Mouse (Mus musculus) ES-Bruce4 (cell line): ENCODE results near the gene Scrn3. TPM values are rescaled to one million over a fixed set of nuclear protein-coding genes. Genes with fewer than 3 reads are reported as not detected.

Experiments used
- H3K27ac ChIP-seq: 2 replicates; pipeline ENCODE4 v1.5.1; 2012; ENCODE audit warnings: low read length, inconsistent platforms; ENCODE audit not compliant: insufficient read depth
- H3K27me3 ChIP-seq: 2 replicates; pipeline ENCODE4 v1.6.1; 2012; ENCODE audit warnings: mild to moderate bottlenecking, low read length, inconsistent platforms; ENCODE audit not compliant: control insufficient read depth, poor library complexity, insufficient read depth, severe bottlenecking
- H3K36me3 ChIP-seq: 2 replicates; pipeline ENCODE4 v1.6.1; 2012; ENCODE audit warnings: inconsistent platforms, mild to moderate bottlenecking, low read length, moderate library complexity; ENCODE audit not compliant: control insufficient read depth, poor library complexity, insufficient read depth, severe bottlenecking
- H3K4me1 ChIP-seq: one replicate; pipeline ENCODE4 v1.8.1; 2011; ENCODE audit warnings: low read length; ENCODE audit not compliant: control insufficient read depth, insufficient read depth
- H3K4me3 ChIP-seq: 2 replicates; pipeline ENCODE4 v1.5.1; 2011; ENCODE audit warnings: low read depth, mild to moderate bottlenecking, low read length
- H3K9ac ChIP-seq: 2 replicates; pipeline ENCODE4 v1.6.1; 2012; ENCODE audit warnings: low read depth, mild to moderate bottlenecking, inconsistent platforms; ENCODE audit not compliant: poor library complexity, severe bottlenecking
- H3K9me3 ChIP-seq: replicated peaks from 2 replicates; pipeline ENCODE4 v1.6.1; 2012; ENCODE audit warnings: mild to moderate bottlenecking, low read length, inconsistent platforms; ENCODE audit not compliant: control insufficient read depth, poor library complexity, insufficient read depth, severe bottlenecking
- CTCF ChIP-seq: IDR thresholded peaks from one replicate; pipeline ENCODE4 v1.8.1; 2011; ENCODE audit warnings: low read depth, low read length
- EP300 ChIP-seq: IDR thresholded peaks from 2 replicates; pipeline ENCODE4 v1.6.1; 2011; ENCODE audit warnings: low read depth, low read length; ENCODE audit not compliant: insufficient read depth
- POLR2A ChIP-seq: IDR thresholded peaks from one replicate; pipeline ENCODE4 v1.8.1; 2011; ENCODE audit warnings: low read length; ENCODE audit not compliant: insufficient read depth
- polyA plus RNA-seq: library from polyadenylated mRNA; stranded (reverse); fragments of >200 nt; gene quantifications from 2 replicates; pipeline ENCODE4 v1.2.4, GENCODE M21; 2011; ENCODE audit warnings: low read depth; ENCODE audit not compliant: missing spikeins, insufficient read depth, insufficient read length

Gene Scrn3
- polyA plus RNA-seq, 1 experiment = 33.5 TPM

DNA sequence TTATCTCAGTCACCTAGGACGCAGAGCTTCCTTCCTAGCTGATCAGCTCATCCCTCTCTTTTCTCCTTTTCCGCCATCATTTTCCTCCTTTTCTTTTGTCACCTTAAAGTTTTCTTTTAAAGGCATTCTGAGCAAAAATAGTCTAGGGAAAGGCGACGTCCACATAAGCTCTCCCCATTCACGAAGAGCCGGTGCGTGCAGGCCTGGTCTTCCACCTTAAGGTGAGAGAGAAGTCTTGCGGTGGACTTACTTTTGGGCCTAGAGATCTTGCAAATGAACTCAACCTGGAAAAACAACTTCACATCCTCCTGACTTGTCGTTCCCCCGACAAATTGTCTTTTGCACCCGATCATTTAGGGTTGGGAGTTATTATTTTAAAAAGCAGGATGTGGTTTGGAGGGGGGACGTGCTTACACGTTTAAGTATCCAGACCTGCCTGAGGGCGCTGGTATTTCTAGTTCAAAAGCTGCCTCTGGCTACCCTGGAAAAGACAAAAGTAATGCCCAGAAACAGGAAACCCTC, 42.3 kb upstream of the Scrn3 start:
- Histone ChIP-seq H3K36me3 (no peaks in the 10 kb centered on the region), H3K4me1 (no peaks in the 10 kb centered on the region), H3K9ac (no peak overlapping the region), H3K4me3 (no peak overlapping the region), H3K27me3 (peaks cover 47% of the 10 kb centered on the region), H3K9me3 (no peaks in the 10 kb centered on the region), H3K27ac (no peak overlapping the region)
- TF ChIP-seq EP300 (no peak), CTCF (no peak), POLR2A (no peak)

DNA sequence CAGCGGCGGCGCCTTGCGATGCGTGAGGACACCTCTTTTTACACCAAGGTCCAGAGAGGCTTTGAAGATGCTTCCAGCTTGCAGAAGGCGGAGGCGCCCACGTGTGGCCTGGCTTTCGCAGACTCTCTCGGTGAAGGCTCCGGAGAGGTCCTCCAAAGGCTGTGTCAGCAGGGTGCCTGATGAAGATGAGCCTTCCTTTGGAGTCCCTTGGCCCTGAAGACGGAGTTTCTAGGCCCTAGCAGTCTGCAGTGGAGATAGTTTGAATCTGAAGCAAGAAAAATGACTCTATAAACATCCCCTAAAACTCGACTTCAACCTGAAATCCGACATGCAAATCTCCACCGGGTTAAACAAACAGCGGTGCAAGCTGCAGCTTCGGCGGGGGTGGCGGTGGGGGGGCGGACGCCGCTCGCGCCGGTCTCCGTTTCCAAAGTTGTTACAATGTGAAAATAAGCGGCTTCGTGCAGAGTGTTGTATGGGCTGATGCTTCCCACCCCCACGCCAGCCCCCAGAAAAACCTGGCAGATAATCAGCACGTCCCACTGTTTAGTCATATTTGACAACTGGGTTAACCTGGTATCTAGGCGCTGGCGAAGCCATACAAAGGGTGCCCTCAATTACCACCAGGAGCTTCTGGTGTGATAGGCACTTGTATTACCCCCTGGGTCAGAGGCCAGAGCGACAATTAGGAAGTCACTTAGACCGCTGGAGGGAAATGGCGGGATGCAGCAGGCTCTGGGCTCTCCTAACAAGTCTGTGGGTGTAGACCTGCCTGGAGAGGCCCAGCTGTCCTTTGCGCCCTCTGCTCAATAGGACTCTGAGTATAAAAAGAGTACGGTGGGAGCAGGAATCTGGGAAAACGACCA, 41.6 kb upstream of the Scrn3 start:
- TF ChIP-seq POLR2A = no peak
- no peaks in the 10 kb centered on the region for H3K4me1 ChIP-seq
- no peak overlapping the region for H3K4me3 ChIP-seq
- H3K9ac ChIP-seq = no peak overlapping the region
- H3K27ac ChIP-seq = no peak overlapping the region
- no peaks in the 10 kb centered on the region for H3K9me3 ChIP-seq
- peaks cover 41% of the 10 kb centered on the region for H3K27me3 ChIP-seq
- H3K36me3 ChIP-seq = no peaks in the 10 kb centered on the region

DNA sequence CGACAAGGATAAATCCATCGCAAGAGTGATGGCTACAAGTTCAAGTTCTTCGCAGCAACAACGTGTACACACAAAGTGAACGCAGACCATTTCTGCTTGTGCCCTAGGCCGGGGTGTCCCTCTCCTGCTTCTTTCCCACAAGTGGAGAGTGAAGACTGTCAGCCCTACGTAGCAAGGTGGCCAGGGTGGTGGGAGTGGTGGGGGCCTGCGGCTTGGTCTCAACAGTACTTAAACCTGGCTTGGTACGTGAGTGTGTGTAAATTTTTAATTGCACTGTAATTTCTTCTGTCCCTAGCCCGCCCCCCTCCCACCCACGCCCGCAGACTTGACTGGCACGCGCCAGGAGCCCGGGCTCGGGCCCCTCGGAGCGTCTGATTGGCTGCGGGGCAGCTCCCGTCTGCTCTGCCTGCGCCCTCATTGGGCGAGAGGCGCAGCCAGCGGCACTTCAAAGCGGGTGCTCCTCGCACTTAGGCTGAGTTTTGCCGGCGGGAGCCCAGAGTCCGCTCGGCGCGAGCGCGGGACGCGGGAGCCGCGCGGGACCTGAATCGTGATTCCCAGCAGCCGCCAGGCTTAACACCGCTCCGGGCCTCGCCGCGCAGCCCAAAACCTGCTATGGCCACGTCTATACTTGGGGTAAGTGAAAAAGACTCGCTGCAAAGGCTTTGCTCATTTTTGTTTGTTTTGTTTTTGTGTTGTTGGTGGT, 40.8 kb upstream of the Scrn3 start, which contains the start of gene Sp9:
TSS of gene Sp9 (plus strand) at position 467 of the 703 bp plus-strand sequence.
- Histone ChIP-seq H3K27me3 (peaks cover 40% of the 10 kb centered on the region), H3K36me3 (no peaks in the 10 kb centered on the region), H3K9me3 (no peaks in the 10 kb centered on the region), H3K4me3 (peak within 1 kb of the TSS; percentile 35), H3K9ac (no peak within 1 kb of the TSS), H3K4me1 (no peaks in the 10 kb centered on the region), H3K27ac (no peak within 1 kb of the TSS)
- TF ChIP-seq POLR2A (no peak), CTCF (no peak), EP300 (no peak)

DNA sequence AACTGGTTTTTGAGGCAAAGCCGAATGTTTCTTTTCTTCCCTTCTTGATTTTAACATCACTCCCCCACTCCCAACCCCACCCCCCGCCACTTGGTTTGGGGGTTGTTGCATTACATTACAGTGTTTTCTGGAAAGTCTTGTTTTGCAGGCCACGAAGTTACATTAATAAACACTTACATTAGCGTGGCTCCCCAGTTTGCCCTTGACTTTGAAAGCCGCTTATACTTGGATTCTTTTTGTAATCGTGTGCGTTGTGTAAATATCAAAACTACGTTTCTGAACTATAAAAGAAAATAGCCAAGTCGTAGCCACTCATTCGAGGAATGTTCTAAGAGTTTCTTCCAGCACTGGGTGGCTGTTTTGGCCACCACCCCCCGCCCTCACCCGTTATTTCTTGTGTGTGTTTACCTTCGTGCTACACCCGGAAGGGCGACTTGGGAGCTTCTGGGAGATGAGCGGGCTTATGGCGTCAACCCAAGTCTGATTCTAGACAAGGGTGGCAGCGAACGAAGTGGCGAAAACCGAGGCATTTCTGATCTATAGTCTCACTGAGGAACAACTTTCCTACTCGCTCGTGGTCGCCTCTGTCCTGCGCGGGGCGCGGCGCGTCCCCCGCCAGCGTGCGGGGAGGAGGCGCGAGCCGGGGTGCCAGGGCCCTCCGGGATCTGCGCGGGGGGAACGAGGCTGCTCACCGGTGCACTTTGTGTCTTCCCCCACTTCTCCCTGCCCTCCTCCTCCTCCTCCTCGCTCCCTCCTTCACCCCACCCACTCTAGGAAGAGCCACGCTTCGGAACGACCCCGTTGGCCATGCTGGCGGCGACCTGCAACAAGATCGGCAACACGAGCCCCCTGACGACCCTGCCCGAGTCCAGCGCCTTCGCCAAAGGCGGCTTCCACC, 39.8 kb upstream of the Scrn3 start:
- TF ChIP-seq POLR2A = no peak
- TF ChIP-seq EP300 = no peak
- TF ChIP-seq CTCF = no peak
- H3K27me3 ChIP-seq = peaks cover 47% of the 10 kb centered on the region
- H3K36me3 ChIP-seq = no peaks in the 10 kb centered on the region
- no peaks in the 10 kb centered on the region for H3K9me3 ChIP-seq
- H3K4me3 ChIP-seq = peak overlapping the region; percentile 35
- H3K27ac ChIP-seq = no peak overlapping the region
- no peaks in the 10 kb centered on the region for H3K4me1 ChIP-seq
- 0 out of 2 replicates have a peak overlapping the region, but pooled peaks have one; percentile 3 for H3K9ac ChIP-seq

DNA sequence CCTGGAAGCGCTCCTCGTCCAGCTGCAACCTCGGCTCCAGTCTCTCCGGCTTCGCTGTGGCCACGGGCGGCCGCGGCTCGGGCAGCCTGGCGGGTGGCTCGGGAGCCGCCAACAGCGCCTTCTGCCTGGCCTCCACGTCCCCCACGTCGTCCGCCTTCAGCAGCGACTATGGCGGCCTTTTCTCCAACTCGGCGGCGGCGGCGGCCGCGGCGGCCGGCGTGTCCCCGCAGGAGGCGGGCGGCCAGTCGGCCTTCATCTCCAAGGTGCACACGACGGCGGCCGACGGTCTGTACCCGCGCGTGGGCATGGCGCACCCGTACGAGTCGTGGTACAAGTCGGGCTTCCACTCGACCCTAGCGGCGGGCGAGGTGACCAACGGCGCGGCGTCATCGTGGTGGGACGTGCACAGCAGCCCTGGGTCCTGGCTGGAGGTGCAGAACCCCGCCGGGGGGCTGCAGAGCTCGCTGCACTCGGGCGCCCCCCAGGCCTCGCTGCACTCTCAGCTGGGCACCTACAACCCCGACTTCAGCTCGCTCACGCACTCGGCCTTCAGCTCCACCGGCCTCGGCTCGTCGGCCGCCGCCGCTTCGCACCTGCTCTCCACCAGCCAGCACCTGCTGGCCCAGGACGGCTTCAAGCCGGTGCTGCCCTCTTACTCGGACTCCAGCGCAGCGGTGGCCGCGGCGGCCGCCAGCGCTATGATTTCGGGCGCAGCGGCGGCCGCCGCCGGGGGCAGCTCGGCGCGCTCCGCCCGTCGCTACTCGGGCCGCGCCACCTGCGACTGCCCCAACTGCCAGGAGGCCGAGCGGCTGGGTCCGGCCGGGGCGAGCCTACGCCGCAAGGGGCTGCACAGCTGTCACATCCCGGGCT, 38.9 kb upstream of the Scrn3 start:
- peaks cover 47% of the 10 kb centered on the region for H3K27me3 ChIP-seq
- no peaks in the 10 kb centered on the region for H3K9me3 ChIP-seq
- H3K27ac ChIP-seq = no peak overlapping the region
- H3K36me3 ChIP-seq = no peaks in the 10 kb centered on the region
- H3K4me3 ChIP-seq = peak overlapping the region; percentile 45
- 0 out of 2 replicates have a peak overlapping the region, but pooled peaks have one; percentile 3 for H3K9ac ChIP-seq
- H3K4me1 ChIP-seq = no peaks in the 10 kb centered on the region
- no peak for TF ChIP-seq CTCF
- TF ChIP-seq EP300 = no peak
- TF ChIP-seq POLR2A = no peak
